Mouse (Mus musculus) left cerebral cortex, postnatal 14 days (tissue): ENCODE measurements around the gene Ankmy2. TPM values are rescaled to one million over a fixed set of nuclear protein-coding genes. Genes with fewer than 3 reads are reported as not detected.
"Not testable (repeated sequence)": the region's sequence is repeated elsewhere in the genome, so short reads cannot be mapped to it uniquely, and the experiment has no call there.

Experiments used
- DNase-seq, 2 experiments: peaks; one replicate each; pipeline ENCODE4 v3.0.0; 2021 to 2022; ENCODE audit warnings: low spot score in 2 of 2, mixed read lengths in 1 of 2
- intact Hi-C: fragments of 180-260 bp; cut with DNase I; formaldehyde crosslinking; loops from one replicate; pipeline ENCODE4 v1.15.1; 2025
- total RNA-seq, 2 experiments: library from RNA; stranded (reverse); gene quantifications; 2 replicates each; pipeline ENCODE4 v1.2.3; 2021

The Ankmy2 gene
- total RNA-seq, 2 experiments from 2014 or later = 50.3 to 53.3 TPM

DNA sequence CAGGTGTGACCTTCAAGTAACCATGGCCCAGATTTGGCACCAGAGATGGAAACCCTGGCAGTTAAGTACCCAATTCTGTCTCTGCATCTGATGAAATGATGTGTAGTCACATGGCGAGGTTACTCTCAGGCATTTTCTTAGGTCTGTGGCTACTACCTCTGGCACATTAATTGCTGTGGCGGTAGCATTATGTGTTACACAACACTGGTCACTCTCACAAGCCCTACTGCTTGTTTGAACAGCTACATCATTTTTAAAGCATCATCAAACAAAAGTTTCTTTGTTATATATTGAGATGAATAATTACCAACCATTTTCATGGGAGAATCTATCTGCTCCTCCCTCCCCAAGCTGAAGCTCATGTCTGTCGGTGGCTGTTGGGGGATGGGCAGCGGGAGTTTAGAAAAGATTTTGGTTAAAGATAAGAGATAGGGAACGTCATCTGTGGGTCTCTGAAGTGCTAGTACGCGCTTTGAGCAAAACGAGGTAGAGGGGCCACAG lies 1.7 kb upstream of the Ankmy2 start:
- intact Hi-C loops = loop anchor here (5.0 to 10.0 kb wide), 2 partner anchors 110 to 258 kb away; partner anchors contain the start of gene Tspan13
- DNase-seq = peak; percentile 34 to 45

- intact Hi-C loops = loop anchor here (5.0 to 10.0 kb wide), 2 partner anchors 111 to 259 kb away; partner anchors contain the start of gene Tspan13
- peak in 1 of 2 experiments; percentile 10 for DNase-seq
Measured at GRCm38 (mm10) chr12:36156101-36156636, 745 bp upstream of the Ankmy2 start.

DNA sequence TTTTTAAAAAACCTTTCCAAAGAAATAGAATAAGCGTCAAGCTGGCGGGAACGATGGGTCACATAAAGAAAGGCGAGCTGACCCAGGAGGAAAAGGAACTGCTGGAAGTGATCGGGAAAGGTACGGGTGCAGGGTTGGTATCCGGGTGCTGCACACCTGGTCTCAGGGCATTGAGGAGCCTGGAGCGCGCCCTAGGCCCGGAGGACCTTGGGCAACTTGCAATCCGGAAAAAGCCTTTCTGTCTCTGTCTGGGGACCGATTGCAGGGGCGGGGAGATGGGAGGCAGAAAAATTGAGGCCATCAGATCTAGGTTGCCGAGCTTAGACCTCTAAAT lies 357 bp downstream of the Ankmy2 start:
- DNase-seq = no peak
- intact Hi-C loops = loop anchor here (5.0 to 10.0 kb wide), 2 partner anchors 112 to 260 kb away; partner anchors contain the start of gene Tspan13

DNA sequence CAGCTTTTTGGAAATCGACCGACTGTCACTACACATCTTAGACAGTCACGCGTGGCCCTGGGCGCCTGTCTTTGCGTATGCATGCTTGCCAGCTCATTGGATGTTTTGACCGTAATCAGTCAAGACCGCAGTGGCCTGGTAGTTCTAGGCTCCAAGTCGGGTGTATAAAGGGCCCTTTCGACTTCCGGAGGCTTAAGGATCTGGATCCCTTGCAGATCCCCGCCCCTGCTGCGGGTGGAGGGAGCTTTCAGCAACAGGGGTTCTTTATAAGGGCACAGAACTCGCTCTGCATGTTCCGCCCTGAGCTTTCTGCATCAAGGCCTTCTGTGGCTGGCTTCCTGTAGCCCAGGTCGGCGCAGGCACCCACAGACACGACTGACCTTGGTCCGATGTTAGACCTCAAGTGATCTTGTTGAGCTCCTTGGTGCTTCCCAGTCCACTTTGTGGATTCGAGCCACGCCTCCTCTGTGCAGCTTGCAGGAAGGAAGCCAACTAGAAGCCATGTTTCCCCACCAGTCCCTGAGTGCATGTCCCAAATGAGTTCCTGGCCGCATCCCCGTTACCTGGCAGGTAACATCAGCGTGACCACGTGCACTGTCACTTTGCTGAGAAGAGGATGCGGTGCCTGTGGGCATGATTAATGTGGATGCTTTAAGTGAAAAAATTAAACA lies 859 bp downstream of the Ankmy2 start, which contains the start of gene Bzw2:
TSS of gene Bzw2 (minus strand) at position 443 of the 671 bp plus-strand sequence.
- peak; percentile 52 to 64 for DNase-seq
- intact Hi-C loops = loop anchor here (5.0 to 10.0 kb wide), 2 partner anchors 113 to 260 kb away; partner anchors contain the start of gene Tspan13

DNA sequence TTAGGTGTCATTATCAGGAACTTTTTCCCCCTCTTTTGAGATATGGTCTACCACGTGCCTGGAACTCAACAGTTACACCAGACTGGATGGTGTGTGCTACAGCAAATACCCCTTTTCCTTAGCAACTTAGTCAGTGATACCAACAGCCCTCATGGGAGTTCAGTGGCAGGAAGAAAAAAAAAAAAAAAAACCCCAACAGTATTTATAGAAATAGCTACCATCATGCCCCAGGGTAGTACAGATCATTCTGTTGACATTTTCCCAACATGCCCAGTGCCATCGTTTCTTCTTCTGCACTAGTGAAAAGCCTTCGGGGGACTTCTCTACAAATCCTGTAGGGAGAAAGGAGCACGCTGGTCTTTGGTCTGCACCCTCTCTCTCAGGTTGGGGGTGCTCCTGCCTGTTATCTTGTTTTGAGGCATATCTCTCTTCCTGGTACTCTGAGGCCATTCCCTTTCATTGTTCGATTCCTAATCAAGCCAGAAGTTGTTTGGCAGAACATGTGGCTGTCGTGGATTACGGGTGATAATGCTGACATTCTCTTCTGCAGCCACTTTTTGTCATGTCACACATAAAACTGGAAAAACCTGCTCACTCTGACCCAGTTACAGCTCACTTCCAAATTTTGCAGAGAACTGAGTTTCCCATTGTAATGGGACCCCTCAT lies 7.3 kb downstream of the Ankmy2 start:
- DNase-seq = no peak
- intact Hi-C loops = no loop called here

DNA sequence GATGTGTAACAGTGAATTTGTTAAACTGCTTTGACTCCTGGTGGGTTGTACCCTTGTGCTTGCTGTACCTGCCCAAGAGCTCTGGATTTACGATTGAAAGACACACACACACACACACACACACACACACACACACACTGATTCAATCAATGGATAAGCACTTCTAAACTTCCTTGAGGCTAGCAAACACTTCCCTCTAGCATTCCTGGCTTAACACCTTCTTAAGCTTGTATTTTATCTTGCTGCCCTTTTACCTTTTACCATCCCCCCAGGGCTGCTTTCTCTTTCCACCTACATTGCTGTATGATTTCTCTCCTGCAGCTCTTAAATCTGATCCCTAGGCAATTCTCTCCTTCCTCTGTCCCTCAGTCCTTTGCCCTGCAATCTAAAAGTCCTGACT lies 8.4 kb downstream of the Ankmy2 start:
- intact Hi-C loops = no loop called here
- DNase-seq = no peak

GRCm38 (mm10) chr12:36177227-36177626 lies 20.3 kb downstream of the Ankmy2 start:
- intact Hi-C loops = no loop called here
- DNase-seq = no peak

GRCm38 (mm10) chr12:36182570-36182969 lies 25.7 kb downstream of the Ankmy2 start:
- intact Hi-C loops = no loop called here
- DNase-seq = no peak

DNA sequence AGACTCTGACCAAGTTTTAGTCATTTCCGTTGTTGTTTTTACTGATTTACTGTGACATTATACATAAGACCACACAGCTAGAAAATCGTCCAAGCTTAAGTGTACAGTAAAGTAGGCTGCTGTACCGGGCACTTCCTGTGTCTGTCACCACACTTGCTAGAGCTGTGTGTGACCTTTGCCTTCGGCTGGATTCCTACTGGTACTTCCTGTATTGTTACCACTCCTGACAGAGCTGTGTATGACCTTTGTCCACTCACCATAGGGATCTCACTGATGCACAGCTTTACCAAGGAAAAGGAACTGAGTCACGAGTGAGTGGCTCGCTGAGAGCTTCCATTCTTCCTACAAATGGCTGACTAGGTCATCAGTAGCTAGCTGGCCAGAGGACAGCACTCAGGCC lies 30.2 kb downstream of the Ankmy2 start:
- intact Hi-C loops = no loop called here

GRCm38 (mm10) chr12:36189610-36190009 lies 32.7 kb downstream of the Ankmy2 start:
- intact Hi-C loops = no loop called here
- no peak for DNase-seq

More for the DNA sequence above, 30.2 kb downstream of the Ankmy2 start:
- no peak for DNase-seq

GRCm38 (mm10) chr12:36190343-36190742 lies 33.4 kb downstream of the Ankmy2 start:
- intact Hi-C loops = no loop called here
- DNase-seq = no peak

GRCm38 (mm10) chr12:36194976-36195375 lies 38.1 kb downstream of the Ankmy2 start:
- intact Hi-C loops = no loop called here
- DNase-seq = no peak

- DNase-seq, intact Hi-C loops: not testable (repeated sequence)
Measured at GRCm38 (mm10) chr12:36205579-36206119, 48.7 kb downstream of the Ankmy2 start.

GRCm38 (mm10) chr12:36207072-36207799 lies 50.3 kb downstream of the Ankmy2 start:
- peak; percentile 46 to 81 for DNase-seq
- intact Hi-C loops = no loop called here

DNA sequence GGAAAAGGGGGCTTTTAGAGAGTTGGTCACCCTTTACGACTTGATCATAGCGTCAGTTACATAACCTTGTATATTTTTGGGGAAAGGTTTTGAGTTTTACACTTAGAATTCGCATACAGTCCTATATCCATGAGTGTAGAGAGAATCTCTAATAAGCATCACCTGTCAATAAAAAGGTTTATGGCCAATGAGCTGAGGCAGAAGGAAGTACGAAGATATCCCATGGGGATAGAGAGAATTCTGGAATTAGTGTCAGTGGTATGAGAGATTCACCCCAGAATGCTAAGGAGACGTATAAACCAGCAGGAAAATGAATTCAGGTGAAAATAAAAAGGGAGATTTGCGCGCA lies 50.9 kb downstream of the Ankmy2 start:
- DNase-seq = no peak
- intact Hi-C loops = no loop called here

GRCm38 (mm10) chr12:36208456-36208855 lies 51.5 kb downstream of the Ankmy2 start:
- DNase-seq = peak; percentile 33 to 62
- intact Hi-C loops = no loop called here

- no peak for DNase-seq
- intact Hi-C loops = loop anchor here (10.0 kb wide), 1 partner anchor 175 kb away; the partner anchor contains the start of genes D630036H23Rik and Ispd
Measured at GRCm38 (mm10) chr12:36210096-36210495, 53.2 kb downstream of the Ankmy2 start.

DNA sequence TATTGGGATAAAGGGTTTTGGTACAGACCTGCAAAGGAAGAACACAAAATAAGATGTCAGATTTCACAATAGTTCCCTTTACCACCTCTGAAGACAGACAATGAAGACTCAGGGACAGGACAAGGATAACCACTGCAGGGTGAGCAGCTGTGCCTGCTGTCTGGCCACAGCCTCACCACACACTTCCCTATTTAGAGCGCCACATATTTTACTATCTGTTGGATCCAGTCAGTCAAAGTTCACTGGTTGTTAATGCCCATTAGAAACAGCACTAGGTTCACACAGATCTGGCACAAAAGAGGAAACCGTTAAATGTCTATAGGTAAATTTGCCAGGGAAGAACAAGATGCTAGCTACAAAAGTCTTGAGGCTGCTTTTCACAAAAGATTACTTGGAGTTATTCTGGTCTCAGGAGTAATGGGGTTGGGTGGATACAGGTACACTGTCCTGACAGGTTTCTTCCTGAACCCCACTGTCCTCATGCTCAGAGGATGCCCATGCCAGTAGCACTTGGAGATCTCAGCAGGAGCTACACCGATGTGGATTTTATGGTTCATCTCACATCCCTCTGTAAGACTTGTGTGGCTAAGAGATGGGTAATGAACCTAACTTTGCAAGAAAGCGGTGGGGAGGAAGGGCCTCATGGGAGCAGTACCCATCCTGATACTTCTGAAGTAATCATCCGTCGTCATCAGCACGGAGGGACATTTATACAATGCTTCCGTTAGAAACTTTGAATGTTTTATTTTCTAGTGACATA lies 57.7 kb downstream of the Ankmy2 start:
- no peak for DNase-seq
- intact Hi-C loops = loop anchor here (2.0 to 10.0 kb wide), 2 partner anchors 170 to 456 kb away; partner anchors contain the start of genes D630036H23Rik and Ispd

GRCm38 (mm10) chr12:36215149-36215480 lies 58.2 kb downstream of the Ankmy2 start:
- DNase-seq = peak; percentile 64 to 65

More at GRCm38 (mm10) chr12:36215149-36215480, 58.2 kb downstream of the Ankmy2 start:
- intact Hi-C loops = loop anchor here (2.0 to 10.0 kb wide), 2 partner anchors 170 to 456 kb away; partner anchors contain the start of genes D630036H23Rik and Ispd
